Mouse (Mus musculus) cerebellum, postnatal 14 days (tissue): ENCODE results near the gene Atg16l2.

ENCODE experiments used
- DNase-seq, 2 experiments: peaks; one replicate each; pipeline ENCODE4 v3.0.0; 2021; ENCODE audit warnings: mixed read lengths in 2 of 2

The Atg16l2 gene

DNA sequence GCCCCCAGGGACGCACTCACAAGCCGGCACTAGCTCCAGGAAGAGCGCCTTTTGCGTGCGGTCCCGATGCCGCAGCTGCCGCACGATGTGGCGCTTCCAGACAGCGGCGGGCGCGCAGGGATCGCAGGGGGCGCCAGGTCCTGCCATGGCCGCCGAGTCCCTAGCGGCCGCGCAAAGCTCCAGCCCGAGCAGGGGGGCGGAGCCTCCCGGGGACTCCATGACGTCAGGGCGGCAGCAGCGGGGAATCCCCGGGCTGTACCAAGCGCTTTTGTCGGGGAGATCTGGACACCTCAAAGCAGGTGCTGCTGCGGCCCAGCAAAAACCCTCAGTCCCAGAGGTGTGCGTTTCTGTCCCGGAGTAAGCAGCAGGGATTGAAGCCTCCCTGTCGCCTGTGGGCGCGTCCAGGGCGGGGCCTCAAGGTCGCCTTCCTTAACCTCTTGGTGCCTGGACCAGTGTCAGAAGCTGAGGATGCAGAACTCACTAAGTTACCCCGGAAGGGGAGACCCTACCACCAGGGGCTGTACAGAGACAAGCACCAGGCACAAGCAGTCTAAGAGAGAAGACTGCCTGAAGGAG, at the start of gene Atg16l2:
Gene Atg16l2 (minus strand): TSS at position 371 of the 576 bp plus-strand sequence.
- peak; percentile 89 to 94 for DNase-seq

DNA sequence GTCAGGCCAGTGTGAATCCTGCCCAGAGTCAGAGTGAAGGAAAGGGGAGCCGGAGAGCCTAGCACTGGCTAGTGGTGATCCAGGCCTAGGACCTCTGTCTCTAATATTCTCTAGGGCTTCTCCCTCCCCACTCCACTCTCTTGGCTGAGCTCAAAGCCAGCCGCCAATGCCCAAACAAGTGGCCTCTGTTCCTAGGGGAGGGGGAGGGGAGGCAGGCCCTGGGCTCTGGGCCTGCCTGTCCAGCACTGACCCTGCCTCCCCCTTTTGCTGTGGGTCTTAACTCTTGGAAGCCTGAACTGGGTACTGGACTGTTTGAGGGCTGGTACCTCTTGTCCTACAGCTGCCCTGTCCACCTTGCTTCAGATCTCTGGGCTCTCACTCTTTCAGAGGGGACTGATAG, 47.8 kb upstream of the Atg16l2 start:
- DNase-seq: peak; percentile 33 to 47

DNA sequence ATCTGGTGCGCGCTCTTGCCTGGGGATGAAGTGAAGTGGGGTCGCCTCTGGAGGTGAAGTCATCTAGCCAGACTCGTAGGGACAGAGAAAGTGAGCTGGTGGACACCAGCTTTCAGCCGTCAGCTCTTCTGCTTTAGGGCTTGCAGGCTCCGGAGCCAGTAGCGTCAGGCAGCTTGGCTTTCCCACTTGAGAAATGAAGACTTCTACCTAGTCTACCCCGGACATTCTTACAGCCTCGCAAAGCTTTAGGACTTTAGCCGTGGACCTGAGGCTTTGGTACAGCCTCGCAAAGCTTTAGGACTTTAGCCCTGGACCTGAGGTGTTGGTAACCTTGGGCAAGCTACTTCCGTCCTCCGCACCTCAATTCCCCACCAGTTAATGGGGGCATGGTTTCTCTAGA, 46.3 kb upstream of the Atg16l2 start:
- DNase-seq: no peak

DNA sequence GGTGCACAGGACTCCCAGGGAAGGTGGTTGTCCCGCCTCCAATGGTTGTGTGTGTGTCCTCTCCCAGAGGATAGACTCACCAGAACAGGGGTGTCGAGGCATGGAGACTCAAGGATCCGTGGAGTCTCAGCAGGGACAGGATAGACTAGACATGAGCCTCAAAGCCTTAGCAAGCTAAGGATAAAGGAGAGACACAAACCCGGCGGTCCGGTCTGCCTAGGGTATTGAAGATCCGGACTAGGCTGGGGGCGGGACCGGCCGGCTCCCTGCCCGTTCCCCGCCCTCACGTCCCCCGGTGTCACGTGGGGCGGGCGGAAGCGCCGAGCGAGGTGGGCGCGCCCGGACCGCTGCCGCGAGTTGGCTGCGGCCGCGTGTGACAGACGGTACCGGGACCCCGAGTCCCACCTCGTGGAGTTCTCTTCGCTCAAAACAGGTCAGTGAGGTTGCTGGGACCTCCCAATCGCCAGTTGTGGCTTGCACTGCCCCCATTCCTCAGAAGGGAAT, 45.8 kb upstream of the Atg16l2 start, which contains the start of gene Arap1:
Gene Arap1 (plus strand): TSS at position 301 of the 504 bp plus-strand sequence.
- peak; percentile 46 to 51 for DNase-seq

DNA sequence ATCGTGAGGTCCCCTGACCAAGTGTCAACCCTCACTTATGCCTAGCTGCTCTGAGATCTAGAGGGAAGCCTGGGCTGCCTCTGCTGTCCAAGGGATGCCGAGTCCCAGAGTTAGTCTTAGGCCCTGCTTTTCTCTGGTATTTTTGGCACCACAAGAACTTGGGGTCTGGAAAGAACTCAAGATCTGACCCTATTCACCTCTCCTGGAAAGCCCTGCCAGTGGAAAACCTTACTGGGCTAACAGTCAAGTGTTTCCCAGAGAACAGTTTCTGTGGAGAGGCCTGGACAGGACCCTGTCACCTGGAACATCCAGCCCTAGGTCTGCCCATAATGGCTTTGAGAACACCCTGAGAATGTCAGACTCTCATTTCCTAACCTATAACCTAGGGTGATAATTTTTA, 44.9 kb upstream of the Atg16l2 start:
- no peak for DNase-seq

DNA sequence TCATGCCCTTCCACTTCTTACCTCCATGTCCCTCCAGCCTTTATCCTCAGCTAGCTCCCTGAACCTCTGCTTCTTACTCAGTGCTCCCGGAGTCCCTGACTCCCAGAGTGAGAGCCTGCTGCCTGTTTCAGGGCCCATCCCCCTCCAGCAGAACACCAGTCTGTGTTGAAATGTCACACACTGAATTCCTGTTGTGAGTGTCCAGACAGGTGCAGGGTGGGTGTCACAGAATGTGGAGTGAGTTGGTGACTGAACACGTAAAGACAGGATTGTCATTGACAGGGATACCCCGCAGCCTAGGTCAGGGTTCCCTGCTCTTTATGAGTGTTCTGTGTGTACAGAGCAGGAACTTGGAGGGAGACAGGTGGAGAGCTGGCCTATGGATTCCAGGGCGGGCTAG, 42.8 kb upstream of the Atg16l2 start:
- DNase-seq: no peak

DNA sequence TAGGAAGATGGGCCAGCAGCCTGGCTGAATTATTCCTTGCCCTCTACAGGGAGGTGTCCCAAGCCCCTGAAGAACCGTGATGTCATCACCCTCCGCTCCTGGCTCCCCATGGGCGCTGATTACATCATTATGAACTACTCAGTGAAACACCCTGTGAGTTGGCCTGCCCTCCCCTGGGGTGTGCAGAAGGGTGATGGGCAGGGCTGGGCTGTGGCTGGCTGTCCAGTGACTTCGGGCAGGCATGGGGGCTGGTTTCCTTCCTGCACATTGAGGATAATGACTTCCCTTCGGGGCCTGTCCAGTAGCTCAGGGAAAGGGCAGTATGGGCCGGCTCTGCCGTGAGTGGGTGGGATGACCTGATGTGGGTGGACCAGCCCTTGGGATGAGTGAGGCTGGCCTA, 41.1 kb upstream of the Atg16l2 start:
- DNase-seq: no peak

DNA sequence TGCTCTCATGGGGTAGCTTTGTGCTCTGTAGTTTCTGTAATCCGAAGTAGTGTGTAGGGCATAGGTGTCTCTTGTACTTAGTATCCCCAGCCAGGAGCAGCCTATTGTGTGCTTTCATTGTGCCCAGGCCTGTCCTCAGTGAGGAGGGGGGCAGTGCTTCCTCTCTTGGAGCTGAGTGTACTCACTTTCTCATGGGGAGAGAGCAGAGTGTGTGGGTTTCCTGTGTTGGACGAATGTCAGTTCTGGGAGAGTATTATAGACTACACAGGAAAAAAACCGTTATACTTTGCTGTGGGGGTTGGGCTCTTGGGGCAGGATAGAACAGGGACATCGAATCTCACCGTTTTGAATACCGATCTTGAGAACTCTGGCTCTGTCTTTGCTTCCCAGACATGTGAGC, 39.4 kb upstream of the Atg16l2 start:
- DNase-seq: no peak

DNA sequence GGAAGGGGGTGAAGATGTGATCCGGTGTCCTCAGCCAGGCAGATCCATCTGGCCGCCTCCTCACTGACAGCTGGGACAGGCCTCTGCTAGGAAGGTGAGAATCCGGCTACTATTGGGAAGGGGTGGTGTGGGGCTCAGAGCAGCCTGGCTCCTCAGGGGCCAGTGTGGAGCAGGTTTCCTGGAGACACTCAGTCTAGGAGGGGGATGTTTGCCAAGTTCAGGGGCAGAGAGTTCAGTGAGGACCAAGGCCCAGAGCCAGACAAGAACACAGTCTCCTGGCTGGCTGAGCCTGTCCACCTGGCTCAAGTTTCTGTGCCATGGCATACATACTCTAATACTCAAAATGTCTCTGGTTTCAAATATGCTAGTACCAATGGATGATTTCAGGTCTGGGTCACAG, 35.4 kb upstream of the Atg16l2 start:
- DNase-seq: peak; percentile 56 to 71

DNA sequence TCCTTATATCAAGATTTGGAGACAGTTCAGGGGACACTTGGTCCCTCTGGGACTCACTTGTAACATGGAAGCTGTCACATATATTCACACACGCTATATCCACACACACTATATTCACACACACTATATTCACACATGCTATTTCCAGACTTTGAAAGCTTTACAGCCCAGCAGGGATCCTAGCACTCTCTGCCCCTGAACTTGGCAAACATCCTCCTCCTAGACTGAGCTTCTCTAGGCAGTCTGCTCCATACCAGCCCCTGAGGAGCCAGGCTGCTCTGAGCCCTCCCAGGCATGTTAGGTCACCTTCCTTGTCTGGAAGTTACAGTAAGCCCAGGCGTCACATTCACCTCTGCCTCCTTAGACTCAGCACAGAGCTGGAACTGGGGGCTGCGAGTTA, 34.6 kb upstream of the Atg16l2 start:
- DNase-seq: no peak

DNA sequence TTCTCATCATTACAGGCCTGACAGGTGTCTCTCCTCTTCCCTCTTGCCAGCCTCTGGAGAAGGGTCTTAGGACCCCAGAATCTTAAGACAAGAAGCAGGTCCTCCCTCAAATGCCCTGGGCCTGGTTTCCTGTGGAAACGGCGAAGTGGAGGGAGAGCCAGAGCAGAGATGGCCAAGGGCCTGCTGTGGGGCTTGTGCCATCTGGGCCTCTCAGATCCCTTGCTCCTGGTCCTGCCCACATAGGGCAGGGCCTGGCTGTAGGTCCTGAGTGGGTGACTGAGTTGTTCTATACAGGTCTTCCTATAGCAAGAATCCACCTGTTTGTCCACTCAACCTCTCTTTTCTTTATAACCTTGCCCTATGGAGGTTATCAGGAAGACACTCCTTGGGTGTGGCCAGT, 33.2 kb upstream of the Atg16l2 start:
- DNase-seq: peak; percentile 56 to 57

DNA sequence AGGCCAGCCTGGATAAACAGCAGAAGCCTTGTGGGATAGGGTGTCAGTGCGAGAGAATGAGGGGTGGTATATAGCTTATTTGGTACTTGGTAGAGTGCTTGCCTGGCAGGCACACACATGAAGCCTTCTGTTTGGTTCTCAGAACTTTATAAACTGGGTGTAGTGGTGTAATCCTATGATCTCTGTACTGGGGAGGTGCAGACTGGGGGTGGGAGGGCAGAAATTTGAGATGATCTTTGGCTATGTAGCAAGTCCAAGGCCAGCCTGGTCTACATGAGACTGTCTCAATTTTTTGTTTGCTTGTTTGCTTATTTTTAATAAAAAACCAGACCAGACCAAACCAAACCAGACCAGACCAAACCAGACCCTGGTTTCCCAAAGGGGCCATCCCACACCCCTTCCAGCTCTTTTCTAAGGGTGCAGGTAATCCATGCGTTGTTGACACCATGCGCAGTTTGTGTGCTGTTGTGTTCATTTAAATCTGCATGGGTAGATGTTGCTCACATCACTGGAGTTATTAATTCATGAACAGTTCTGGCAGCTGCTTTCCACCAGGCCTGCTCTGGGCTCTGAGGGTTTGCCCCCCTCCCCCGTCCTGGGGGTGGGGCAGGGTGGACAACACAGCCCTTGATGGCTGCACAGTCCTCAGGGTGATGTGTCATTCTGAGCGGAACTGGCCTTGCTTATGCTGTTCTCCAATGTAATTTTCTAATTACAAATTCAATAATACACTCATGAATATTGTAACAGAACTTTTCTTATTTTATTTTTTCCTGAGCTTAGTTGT, 30.2 kb upstream of the Atg16l2 start:
- DNase-seq: no peak

DNA sequence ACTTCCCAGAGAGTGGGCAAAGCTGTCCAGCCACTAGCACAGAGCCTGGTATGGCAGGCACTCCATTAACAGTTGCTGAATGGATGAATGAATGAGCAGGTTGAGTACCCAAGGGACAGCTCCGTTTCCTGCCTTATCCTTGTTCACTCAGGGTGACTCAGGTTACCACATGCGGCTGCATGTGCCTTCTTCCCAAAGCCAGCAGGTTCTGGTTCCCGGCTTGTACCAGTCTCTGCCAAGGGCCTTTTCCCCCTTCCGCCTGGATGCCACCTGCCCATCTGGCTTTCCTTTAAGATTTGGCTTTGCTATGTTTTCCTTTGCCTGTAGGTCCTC, 28.8 kb upstream of the Atg16l2 start:
- peak; percentile 36 to 61 for DNase-seq

DNA sequence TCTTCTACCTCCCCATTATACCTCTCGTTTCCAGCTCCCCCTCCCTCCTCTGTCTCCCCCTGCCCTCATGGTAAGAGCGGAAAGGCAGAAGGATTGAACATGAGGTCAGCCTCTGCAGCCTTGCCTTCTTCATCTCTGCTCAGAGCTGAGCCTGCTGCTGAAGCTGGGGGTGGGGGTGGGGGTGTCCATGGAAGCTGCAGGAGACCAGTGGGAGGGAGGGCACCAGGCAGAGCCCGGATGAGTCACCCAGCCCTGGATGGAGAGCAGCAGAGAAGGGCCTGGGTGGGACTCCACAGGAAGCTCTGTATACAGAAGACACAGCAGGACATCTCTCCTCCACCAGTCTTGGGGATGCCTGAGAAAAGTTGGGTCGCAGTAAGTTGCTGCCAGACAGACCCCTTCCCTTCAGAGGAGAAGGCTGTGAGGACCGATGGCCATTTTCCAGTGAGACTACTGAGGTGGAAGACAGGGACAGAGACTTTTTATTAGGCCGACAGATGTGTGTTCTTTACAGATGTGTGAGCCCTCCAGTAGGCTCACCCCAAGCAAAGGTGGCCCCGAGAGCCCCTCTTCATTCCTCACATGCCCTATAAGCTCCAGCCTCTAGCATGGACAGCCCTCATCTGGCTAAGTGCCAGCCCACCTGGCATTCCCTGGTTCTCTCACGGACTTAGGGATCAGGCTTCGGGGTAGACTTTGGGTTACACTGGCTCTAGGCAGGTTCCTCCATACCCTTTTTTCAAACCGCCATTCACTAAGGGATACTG, 28.2 kb upstream of the Atg16l2 start:
- peak; percentile 60 to 61 for DNase-seq

DNA sequence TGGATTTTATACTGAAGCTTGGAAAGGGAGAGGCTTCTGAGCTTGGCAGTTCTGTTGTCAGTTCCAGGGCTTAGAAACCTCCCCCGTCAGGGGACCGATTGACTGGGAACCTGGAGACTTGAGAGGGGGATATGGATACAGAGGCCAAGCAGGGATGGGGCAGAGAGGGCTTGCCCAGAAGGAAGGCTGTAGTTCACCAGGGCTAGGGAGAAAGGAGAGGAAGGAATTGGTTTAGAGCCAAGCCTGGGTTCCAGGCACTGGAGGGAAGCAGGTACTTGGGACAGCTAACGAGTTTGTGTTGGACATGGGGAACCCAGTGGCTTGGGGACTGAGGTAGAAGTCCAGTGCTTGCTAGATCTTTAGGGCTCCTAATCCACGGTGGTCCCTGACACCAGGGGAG, 27.6 kb upstream of the Atg16l2 start:
- no peak for DNase-seq

DNA sequence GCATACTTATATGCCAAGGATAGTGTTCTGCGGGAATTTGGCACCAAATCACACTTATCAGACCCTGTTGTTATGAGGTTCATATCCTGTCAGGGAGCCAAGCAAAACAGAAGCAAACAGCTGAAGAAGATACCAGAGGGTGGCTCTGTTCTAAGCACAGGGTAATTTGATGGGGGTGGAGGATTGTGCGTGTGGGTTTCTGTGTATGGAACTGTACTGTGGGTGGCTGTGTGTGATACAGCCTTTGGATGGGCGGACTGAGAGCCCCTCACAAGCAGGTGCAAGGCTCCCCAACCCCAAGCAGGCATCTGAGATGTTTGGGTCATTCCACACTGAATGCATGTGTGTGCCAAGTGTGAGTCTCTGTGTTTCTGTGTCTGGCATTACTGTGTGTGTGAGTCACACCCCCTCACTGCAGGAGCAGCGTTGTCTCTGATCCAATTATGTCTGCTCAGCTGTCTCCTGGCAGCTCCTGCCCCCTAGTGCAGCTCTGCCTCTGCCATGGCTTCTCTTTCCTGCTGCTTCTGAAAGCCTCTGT, 26.6 kb upstream of the Atg16l2 start:
- DNase-seq: peak; percentile 56 to 60

DNA sequence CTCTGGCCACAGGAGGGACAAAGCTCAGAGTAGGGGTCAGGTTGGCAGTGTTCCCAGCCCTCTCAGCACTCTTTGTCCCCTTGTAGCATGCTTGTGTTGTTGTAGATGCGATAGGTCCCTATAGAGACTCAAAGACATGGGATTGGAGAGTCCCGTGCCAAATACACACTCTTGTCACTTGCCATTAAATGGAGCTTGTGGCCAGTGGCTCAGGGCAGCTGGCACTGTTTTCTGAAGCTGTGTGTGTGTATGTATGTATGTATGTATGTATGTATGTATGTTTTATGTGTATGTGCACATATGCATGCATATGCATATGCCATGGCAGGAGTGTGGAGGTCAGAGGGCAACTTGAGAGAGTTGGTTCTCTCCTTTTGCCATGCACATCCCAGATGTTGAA, 25.7 kb upstream of the Atg16l2 start:
- DNase-seq: no peak

DNA sequence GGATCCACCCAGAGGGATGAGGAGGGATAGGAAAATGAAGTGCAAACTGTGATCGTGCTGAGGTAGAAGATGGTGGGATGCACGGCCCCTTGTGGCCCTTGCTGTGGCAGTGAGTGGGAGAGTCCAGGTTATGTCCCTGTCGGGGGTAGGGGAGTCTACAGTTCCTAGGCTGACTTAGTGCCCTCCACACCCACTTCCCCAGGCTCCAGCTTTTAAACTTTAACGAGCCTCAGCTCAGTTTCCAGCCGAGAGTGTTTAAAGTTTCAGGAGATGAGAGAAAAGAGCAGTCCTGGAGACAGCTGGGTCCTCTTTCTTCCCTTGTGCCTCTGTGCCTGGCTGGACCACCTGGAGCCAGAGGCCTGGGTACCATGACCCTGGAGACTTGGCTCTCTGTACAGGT, 25.2 kb upstream of the Atg16l2 start:
- no peak for DNase-seq

DNA sequence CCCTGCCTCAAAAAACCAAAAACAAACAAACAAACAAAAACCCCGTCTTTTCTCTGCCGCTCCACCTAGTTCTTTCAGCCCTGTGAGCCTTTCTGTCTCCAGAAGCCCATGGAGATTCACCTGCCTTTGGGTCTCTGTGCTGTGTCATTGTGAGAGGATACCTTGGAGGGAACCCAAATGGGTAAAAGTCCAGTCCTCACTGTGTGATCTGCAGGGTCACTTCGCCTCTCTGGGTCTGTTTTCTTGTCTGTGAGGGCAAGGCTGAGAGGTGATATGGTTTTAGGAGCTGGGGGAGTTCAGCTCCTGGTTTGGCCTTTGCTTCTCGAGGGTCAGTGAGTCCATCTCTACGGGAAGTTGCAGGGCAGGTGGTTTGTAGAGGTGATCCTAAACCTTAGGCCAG, 24.0 kb upstream of the Atg16l2 start:
- DNase-seq: no peak

DNA sequence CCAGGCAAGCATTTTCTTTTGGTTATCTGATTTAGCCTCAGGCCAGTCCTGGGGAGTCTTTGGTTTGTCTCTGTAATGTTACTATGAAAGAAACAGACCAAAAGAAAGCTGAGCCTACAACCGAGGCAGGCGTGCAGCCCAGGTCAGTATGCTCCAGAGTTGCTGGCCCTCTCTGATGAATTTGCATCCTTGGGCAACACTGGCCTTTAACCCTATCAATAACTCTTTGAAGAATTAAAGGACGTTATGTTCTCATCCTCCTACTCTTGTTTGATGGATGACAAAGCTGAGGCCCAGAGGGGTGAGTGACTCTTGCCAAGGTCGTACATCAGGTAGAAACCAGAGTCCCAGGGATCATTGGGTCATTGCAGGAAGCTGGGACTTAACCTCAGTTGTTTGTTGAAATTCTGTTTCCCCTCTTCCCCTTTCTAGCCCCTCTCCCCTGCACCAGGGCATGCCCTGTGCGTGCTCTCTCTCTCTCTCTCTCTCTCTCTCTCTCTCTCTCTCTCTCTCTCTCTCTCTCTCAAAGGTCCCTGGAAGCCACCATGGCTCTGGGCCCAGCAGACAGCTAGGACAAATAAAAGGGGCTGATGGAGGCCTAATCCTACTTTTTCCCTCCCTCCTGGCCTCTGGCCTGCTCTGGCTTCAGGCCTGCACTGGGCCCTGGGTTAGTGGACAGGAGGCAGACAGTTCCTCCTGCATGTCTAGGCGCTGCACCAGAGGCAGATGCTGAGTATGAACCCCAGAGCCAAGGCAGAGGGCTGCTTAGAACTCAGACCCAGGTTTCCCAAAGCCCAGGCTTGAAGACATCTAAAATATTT, 22.3 kb upstream of the Atg16l2 start:
- peak; percentile 67 to 70 for DNase-seq

DNA sequence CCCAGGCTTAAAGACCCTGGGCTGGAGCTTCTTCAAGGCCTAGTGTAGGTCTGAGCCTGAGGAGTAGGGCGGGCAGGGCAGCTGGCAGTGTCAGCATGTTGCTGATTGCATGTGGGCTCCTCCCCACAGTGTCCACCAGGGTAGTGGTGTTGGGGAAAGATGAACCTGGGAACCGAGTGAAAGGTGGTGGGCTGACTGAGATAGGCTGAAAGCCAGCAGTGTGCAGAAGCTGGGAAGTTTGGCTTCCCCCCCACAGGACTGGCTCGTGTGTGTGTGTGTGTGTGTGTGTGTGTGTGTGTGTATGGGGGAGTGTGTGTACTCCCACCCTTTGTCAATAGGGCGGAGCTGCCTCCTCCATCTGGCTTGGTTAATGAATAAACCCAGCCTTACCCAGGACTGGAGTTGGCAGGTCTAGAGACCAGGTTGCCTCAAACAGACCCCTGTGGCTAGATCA, 21.1 kb upstream of the Atg16l2 start:
- DNase-seq: peak; percentile 56 to 63

DNA sequence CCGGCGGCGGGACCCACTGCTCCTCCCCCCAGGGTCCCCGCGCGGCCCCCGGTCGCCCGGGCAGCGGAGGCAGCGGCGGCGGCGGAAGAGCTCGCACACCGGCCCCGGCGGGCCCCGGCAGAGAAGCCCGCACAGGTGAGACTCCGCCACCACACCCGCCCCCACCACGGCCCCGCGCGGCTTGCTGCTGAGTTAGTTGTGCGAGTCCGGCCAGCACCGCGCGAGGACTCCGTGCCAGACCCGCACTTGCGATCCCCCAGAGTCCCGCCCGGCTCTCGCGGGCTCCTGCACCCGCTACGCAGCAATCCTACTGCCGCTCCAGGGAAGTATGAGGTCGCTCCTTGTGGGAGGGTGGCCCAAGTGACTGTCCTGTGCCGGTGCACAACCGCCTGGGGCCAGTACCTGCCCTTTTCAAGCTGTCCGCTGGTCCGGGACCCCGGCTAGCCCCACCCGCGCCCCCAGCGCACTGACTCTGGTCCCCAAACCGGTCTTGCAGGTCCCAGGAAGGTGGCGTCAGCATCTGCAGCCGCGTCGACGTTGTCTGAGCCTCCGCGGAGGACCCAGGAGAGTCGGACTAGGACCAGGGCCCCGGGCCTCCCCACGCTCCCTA, 19.3 kb upstream of the Atg16l2 start:
- DNase-seq: peak; percentile 61 to 64
